ENCODE assay signal across 23 mouse cellular contexts in genomic region chr6:33226700-33227099, GRCm38 (mm10). TPM values are rescaled to one million over a fixed set of nuclear protein-coding genes. Genes with fewer than 3 reads are reported as not detected.
DNase-seq lines count a peak whose midpoint lies in the region; ATAC-seq and TF ChIP-seq lines count a peak whose summit lies in the region.
"Had no signal": no experiment of that assay in that cellular context is flagged by ENCODE, and none has a peak within 500 bp of the region (broad histone marks: within the 10 kb centered on the region; RNA-seq: fewer than 3 reads in every experiment).

No protein-coding gene starts in this region.

- H3K4me2 ChIP-seq in kidney, embryonic 15.5 days, result no peak overlapping the region
- H3K4me2 ChIP-seq in lung, embryonic 14.5 days, result no peak overlapping the region
- H3K4me2 ChIP-seq in lung, embryonic 16.5 days (ENCODE audit: low read depth, low read length), result no peak overlapping the region
- no peak overlapping the region for H3K4me2 ChIP-seq in neural tube, embryonic 13.5 days
- H3K4me2 ChIP-seq: embryonic facial prominence, embryonic 13.5 days; embryonic facial prominence, embryonic 15.5 days; forebrain, embryonic 12.5 days had no signal

- H3K9me3 ChIP-seq in kidney, embryonic 15.5 days (replicated peaks), result no peaks in the 10 kb centered on the region
- H3K9me3 ChIP-seq in lung, embryonic 14.5 days (ENCODE audit: low read depth, low read length), result no peaks in the 10 kb centered on the region
- H3K9me3 ChIP-seq in lung, embryonic 16.5 days (ENCODE audit: control insufficient read depth, low read length), result no peaks in the 10 kb centered on the region
- no peaks in the 10 kb centered on the region for H3K9me3 ChIP-seq in neural tube, embryonic 13.5 days
- H3K9me3 ChIP-seq: embryonic facial prominence, embryonic 13.5 days; embryonic facial prominence, embryonic 15.5 days; forebrain, embryonic 10.5 days; forebrain, embryonic 12.5 days had no signal

- 69% methylated on average over 1 of the region's 1 CpGs for whole genome bisulfite sequencing in kidney, embryonic 15.5 days
- 60% methylated on average over 1 of the region's 1 CpGs for WGBS in lung, embryonic 14.5 days
- 45% methylated on average over 1 of the region's 1 CpGs for WGBS in lung, adult 2 months
- WGBS in lung, embryonic 16.5 days, result 48% methylated on average over 1 of the region's 1 CpGs
- 65% methylated on average over 1 of the region's 1 CpGs for WGBS in neural tube, embryonic 13.5 days

- peak overlapping the region; percentile 37 for H3K27ac ChIP-seq in kidney, embryonic 15.5 days
- no peak overlapping the region for H3K27ac ChIP-seq in lung, embryonic 14.5 days (ENCODE audit: low read depth)
- H3K27ac ChIP-seq in lung, embryonic 16.5 days (ENCODE audit: low read length), result no peak overlapping the region
- no peak overlapping the region for H3K27ac ChIP-seq in neural tube, embryonic 13.5 days (replicated peaks)
- H3K27ac ChIP-seq: embryonic facial prominence, embryonic 13.5 days; embryonic facial prominence, embryonic 15.5 days; forebrain, embryonic 10.5 days; forebrain, embryonic 12.5 days had no signal

- no peaks in the 10 kb centered on the region for H3K36me3 ChIP-seq in kidney, embryonic 15.5 days
- no peaks in the 10 kb centered on the region for H3K36me3 ChIP-seq in lung, embryonic 14.5 days (ENCODE audit: insufficient read depth)
- H3K36me3 ChIP-seq in lung, embryonic 16.5 days (ENCODE audit: control insufficient read depth, insufficient read depth, low read length), result no peaks in the 10 kb centered on the region
- no peaks in the 10 kb centered on the region for H3K36me3 ChIP-seq in neural tube, embryonic 13.5 days
- H3K36me3 ChIP-seq: embryonic facial prominence, embryonic 13.5 days; embryonic facial prominence, embryonic 15.5 days; forebrain, embryonic 10.5 days; forebrain, embryonic 12.5 days had no signal

- no peak for DNase-seq in kidney, postnatal 36 days
- peak; percentile 7 for DNase-seq in lung, embryonic 14.5 days
- DNase-seq in lung, adult 2 months, result no peak
- no peak for DNase-seq in lung, postnatal 14 days
- DNase-seq in neural tube, embryonic 10.5 days (ENCODE audit: extremely low spot score, low spot score), result no peak
- DNase-seq: adrenal gland, adult 2 months; adrenal gland, postnatal 10 days; adrenal gland, postnatal 25 days; cerebellum, adult 11 months; cerebellum, adult 18-20 months; cerebellum, adult 8-10 months; cerebellum, adult 9-11 months; cerebellum, postnatal 14 days; cerebellum, postnatal 36 days had no signal

- H3K27me3 ChIP-seq in kidney, embryonic 15.5 days, result no peaks in the 10 kb centered on the region
- H3K27me3 ChIP-seq in lung, embryonic 14.5 days (ENCODE audit: insufficient read depth, low read length), result no peaks in the 10 kb centered on the region
- H3K27me3 ChIP-seq in lung, embryonic 16.5 days (ENCODE audit: control insufficient read depth, insufficient read depth, low read depth, low read length), result no peaks in the 10 kb centered on the region
- no peaks in the 10 kb centered on the region for H3K27me3 ChIP-seq in neural tube, embryonic 13.5 days
- H3K27me3 ChIP-seq: embryonic facial prominence, embryonic 13.5 days; embryonic facial prominence, embryonic 15.5 days; forebrain, embryonic 12.5 days had no signal

- no peak overlapping the region for H3K4me3 ChIP-seq in kidney, embryonic 15.5 days (replicated peaks)
- no peak overlapping the region for H3K4me3 ChIP-seq in lung, embryonic 14.5 days (ENCODE audit: low read depth, low read length)
- no peak overlapping the region for H3K4me3 ChIP-seq in lung, adult 2 months (replicated peaks; ENCODE audit: extremely low read depth, low read depth, low read length)
- H3K4me3 ChIP-seq in lung, embryonic 16.5 days (ENCODE audit: low read length), result no peak overlapping the region
- no peak overlapping the region for H3K4me3 ChIP-seq in neural tube, embryonic 13.5 days
- H3K4me3 ChIP-seq: embryonic facial prominence, embryonic 13.5 days; embryonic facial prominence, embryonic 15.5 days; erythroblast, embryonic 14.5 days; forebrain, embryonic 10.5 days; forebrain, embryonic 12.5 days had no signal

- no peak for TF ChIP-seq CTCF in lung, embryonic 14.5 days (IDR thresholded peaks at IDR 0.05; ENCODE audit: low read depth)
- TF ChIP-seq CTCF in lung, adult 2 months (IDR thresholded peaks at IDR 0.05; ENCODE audit: insufficient read depth, low read length), result no peak

- no peak for ATAC-seq in kidney, embryonic 15.5 days (replicated peaks; ENCODE audit: low FRiP score)
- ATAC-seq in lung, embryonic 14.5 days (ENCODE audit: insufficient read depth), result no peak
- peak; percentile 68 for ATAC-seq in lung, embryonic 16.5 days (ENCODE audit: low read depth)
- peak; percentile 8; the same call in 1 of the 2 replicates for ATAC-seq in neural tube, embryonic 13.5 days (ENCODE audit: low read depth)
- ATAC-seq: forebrain, embryonic 14.5 days had no signal

- H3K9ac ChIP-seq in kidney, embryonic 15.5 days, result no peak overlapping the region
- no peak overlapping the region for H3K9ac ChIP-seq in lung, embryonic 14.5 days
- no peak overlapping the region for H3K9ac ChIP-seq in lung, embryonic 16.5 days (ENCODE audit: low read length)
- H3K9ac ChIP-seq in neural tube, embryonic 13.5 days, result no peak overlapping the region
- H3K9ac ChIP-seq: embryonic facial prominence, embryonic 13.5 days; embryonic facial prominence, embryonic 15.5 days; forebrain, embryonic 12.5 days had no signal

- TF ChIP-seq POLR2A in lung, adult 2 months (IDR thresholded peaks at IDR 0.05; ENCODE audit: borderline replicate concordance, extremely low read depth, low read depth, low read length), result no peak

- 0 out of 2 replicates have a peak, but pooled peaks cover 8% of the 10 kb centered on the region for H3K4me1 ChIP-seq in kidney, embryonic 15.5 days
- H3K4me1 ChIP-seq in lung, embryonic 14.5 days (ENCODE audit: insufficient read depth), result no peaks in the 10 kb centered on the region
- H3K4me1 ChIP-seq in lung, adult 2 months (ENCODE audit: control insufficient read depth, insufficient read depth, low read length), result no peaks in the 10 kb centered on the region
- H3K4me1 ChIP-seq in lung, embryonic 16.5 days (replicated peaks; ENCODE audit: control insufficient read depth, insufficient read depth, low read length), result no peaks in the 10 kb centered on the region; the same call in 1 of the 2 replicates
- peaks cover 17% of the 10 kb centered on the region for H3K4me1 ChIP-seq in neural tube, embryonic 13.5 days (replicated peaks)
- H3K4me1 ChIP-seq: embryonic facial prominence, embryonic 13.5 days; embryonic facial prominence, embryonic 15.5 days; forebrain, embryonic 12.5 days had no signal

RNA-seq across cellular contexts. Expression of gene Exoc4, which starts 22.2 kb away (rescaled TPM):
- polyA plus RNA-seq in kidney, embryonic 15.5 days (2015; fragmentation: Nextera tagmentation; extraction: Ambion mirVana), result 34.5 and 39.9 TPM in 2 replicates
- polyA plus RNA-seq in lung, embryonic 14.5 days (2014; fragmentation: Nextera tagmentation; extraction: Ambion mirVana), result 27.3 and 33.1 TPM in 2 replicates
- 7.1 and 11.1 TPM in 2 replicates for polyA plus RNA-seq in lung, adult 2 months (2012; rRNA removed)
- polyA plus RNA-seq in lung, embryonic 16.5 days (2015; fragmentation: Nextera tagmentation; extraction: Ambion mirVana), result 36.8 and 38.7 TPM in 2 replicates
- polyA plus RNA-seq in neural tube, embryonic 13.5 days (2015; fragmentation: Nextera tagmentation; extraction: Ambion mirVana), result 39.8 and 41.6 TPM in 2 replicates

Comparison
In these comparisons a context has a peak if more than half of its experiments do, and no peak if none do; other contexts are left out.
1. ATAC-seq: peak in lung, embryonic 16.5 days (single experiment) and neural tube, embryonic 13.5 days (single experiment); none in kidney, embryonic 15.5 days (single experiment) and lung, embryonic 14.5 days (single experiment).